Mouse (Mus musculus) liver, postnatal 0 days (tissue): Measurements from ENCODE around the gene St8sia2.

ENCODE experiments used
- CTCF ChIP-seq: sonication (generic); IDR thresholded peaks from 2 replicates; pipeline ENCODE4 v1.5.1; 2016; ENCODE audit warnings: antibody characterized with exemption, low read depth
- EP300 ChIP-seq: IDR thresholded peaks from 2 replicates; pipeline ENCODE4 v1.6.1; 2016; ENCODE audit warnings: antibody characterized with exemption, low read depth, mild to moderate bottlenecking

- no peak for TF ChIP-seq CTCF
- TF ChIP-seq EP300, result no peak
Measured at GRCm38 (mm10) chr7:73909432-73910205, 103.9 kb downstream of the St8sia2 start.
